Mouse (Mus musculus) adrenal gland, adult 2 months (tissue): ENCODE data around the gene Zbtb25. TPM values are rescaled to one million over a fixed set of nuclear protein-coding genes. Genes with fewer than 3 reads are reported as not detected.
A peak's percentile ranks its signal among the peaks of the same experiment; 100 is the strongest.

Source experiments
- DNase-seq: peaks from one replicate; pipeline ENCODE4 v3.0.0; 2021
- polyA plus RNA-seq: library from polyadenylated mRNA; depleted of rRNA; stranded (reverse); fragments of >200 nt; gene quantifications from 2 replicates; pipeline ENCODE4 v1.2.3, GENCODE M21; 2012
- total RNA-seq, 2 experiments: library from RNA; stranded (reverse); gene quantifications; 2 replicates each; pipeline ENCODE4 v1.2.3; 2021

The Zbtb25 gene
- total and polyA plus RNA-seq, 3 experiments, result 4.9 to 9.4 (median 6.9) TPM

- DNase-seq, result no peak
Measured at GRCm38 (mm10) chr12:76377059-76377458, 7.7 kb upstream of the Zbtb25 start.

- peak; percentile 22 for DNase-seq
Measured at GRCm38 (mm10) chr12:76376649-76377048, 7.2 kb upstream of the Zbtb25 start.

DNA sequence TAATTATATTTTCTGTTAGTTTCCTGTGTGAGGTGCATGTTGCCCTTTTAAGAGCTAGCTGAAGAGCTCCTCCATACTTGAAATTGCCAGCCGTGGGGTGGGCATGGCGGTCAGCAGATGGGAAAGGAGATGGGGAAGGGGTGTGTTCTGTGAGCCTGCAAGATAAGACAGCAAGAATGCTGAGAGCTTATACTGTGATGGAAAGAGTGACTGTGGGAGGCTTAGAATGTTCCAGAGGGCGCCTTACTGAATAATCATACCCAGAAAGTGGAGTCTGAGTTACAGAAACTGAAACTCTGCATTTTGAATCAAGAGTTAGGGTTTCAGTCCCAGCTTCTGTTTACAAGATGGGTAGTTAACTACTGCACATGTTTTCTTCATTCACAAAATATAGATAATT, 6.1 kb upstream of the Zbtb25 start:
- DNase-seq, result no peak

DNA sequence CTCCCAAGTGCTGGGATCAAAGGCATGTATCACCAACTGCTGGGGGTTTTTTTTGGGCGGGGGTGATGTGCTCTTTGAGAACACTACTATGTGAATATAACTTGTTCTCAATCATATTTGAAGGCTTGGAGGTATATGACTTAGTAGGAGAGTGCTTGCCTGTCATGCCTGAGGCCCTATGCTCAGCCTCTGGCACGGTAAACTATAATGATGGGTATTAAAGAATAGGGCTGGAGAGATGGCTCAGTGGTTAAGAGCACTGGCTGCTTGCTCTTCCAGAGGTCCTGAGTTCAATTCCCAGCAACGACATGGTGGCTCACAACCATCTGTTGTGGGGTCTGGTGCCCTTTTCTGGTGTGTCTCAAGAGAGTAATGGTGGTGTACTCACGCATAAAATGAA, 5.5 kb upstream of the Zbtb25 start:
- DNase-seq, result no peak

- no peak for DNase-seq
Measured at GRCm38 (mm10) chr12:76373991-76374390, 4.6 kb upstream of the Zbtb25 start.

- no peak for DNase-seq
Measured at GRCm38 (mm10) chr12:76372881-76373818, 3.7 kb upstream of the Zbtb25 start.

DNA sequence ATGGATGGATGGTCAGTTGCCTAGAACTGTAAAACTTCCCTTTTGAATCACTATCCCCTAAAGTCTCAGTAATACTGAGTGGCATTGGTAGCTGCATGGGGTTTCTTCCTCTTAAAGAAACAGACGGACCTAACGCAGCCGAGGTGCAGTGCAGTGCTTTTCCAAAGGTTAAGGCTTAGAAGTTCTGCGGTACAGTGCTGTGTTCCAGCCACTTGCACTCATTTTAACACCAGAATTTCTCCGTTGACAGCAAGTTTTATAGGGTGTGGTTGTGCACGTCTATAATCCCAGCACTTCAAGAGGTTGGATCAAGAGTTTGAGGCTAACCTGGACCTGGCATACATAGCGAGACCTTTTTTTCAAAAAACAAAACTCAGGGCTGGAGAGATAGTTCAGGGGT, 2.6 kb upstream of the Zbtb25 start:
- DNase-seq, result no peak

DNA sequence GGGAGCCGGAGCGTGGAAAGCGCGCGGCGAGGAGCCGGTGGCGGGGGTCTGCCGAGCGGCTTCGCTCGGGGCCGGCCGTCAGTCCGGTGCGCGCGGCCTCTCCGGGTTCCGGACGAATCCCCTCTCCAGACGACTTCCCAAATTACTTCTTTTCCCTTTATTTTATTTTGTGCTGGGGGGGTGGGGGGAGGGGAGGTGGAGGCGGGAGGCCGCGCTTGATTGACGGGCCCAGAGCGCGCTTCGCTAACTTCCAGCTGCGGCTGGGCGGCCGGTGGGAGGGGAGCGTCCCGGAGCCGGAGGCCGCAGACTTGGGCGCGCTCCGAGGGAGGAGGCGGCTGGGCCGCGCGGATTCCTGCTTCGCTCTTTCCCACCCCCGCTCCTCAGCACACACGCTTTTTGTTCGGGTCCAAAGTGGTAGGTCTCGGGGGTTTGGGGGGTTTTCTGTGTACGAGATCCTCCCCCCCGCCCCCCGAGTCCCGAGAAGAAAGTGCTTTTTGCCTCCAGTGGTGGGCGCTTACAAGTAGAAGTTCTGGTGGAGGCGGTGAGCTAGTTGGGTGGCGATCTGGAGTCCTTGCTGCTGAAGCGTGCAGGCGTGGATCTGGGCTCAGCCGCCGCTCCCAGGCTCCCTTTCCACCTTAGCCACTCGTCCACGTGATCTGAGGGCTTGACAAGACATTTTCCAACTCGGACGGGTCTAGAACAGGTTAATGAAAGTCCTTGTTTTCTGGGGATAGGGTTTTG, 1.6 kb upstream of the Zbtb25 start:
- DNase-seq, result peak; percentile 91

DNA sequence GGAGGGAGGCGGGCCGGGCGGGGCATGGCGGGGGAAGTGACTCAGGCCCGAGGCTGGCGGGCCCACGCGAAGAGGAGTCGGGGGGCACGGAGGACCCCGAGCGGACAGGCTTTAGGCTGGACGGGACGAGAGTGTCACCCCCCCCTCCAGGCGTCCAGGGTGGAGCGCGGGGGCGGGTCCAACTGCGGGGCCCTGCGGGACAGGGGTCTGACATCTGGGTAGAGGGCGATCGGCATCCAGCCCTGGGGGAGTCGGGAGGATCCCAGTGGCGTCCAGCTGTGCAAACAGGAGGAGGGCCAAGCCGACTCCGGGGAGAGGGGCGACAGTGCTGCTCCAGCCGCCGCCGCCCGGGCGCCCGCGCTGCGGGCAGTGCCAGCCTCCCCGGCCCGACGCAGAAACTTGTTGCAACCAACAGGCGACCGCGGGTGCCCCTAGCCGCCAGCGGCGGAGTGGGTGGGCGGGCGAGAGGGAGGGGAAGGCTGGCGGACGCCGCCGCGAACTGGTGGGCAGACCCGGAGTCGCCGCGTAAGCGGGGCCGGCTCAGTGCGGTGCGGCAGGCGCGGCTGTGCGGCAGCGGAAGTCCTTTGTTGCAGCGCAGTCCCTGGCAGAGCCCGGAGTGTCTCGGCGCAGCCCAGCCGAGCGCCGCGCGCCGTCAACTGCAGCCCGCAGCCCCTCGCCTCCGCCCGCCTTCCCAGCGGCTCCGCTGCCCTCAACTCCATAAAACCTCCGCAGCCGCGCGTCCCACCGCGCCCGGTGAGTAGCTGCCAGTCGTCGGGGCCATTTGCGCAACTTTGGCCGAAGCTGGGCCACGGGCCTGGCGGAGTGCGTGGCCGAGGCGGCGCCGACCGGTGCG, 802 bp upstream of the Zbtb25 start, which contains the start of gene Zbtb1:
Gene Zbtb1 (plus strand): TSS at position 289 of the 853 bp plus-strand sequence.
- DNase-seq, result peak; percentile 93

GRCm38 (mm10) chr12:76368790-76369205, 604 bp downstream of the Zbtb25 start:
- DNase-seq, result no peak

DNA sequence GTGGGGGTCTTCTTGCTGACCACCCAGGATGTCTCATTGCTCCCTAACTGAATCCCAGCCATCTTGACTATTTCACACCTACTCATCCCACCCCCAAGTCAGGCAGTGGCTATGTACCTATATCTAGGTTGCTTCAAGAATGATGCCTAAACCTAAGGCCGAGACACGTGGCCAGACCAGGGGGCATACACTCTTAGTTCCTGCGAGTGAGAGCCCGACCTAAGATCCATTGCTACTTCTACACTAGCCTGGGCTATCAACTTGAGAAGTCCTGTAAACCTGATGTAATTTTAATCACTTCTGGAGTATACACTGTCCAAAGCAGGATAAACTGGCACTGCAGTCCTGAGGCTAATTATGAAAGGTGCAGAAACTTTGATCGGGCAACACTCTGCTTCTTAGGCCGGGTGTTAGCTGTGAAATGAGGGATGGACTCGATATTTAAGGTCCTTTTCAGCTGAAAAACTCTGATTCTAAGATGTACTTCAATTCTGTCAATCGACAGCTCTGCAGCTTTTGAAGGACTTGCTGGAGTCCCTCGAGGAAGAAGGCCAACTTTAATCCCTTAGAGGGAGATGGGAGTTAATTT, 1.1 kb downstream of the Zbtb25 start:
- DNase-seq, result peak; percentile 14

GRCm38 (mm10) chr12:76367096-76367995, 2.1 kb downstream of the Zbtb25 start:
- peak; percentile 50 for DNase-seq

GRCm38 (mm10) chr12:76366276-76366675, 3.1 kb downstream of the Zbtb25 start:
- no peak for DNase-seq

DNA sequence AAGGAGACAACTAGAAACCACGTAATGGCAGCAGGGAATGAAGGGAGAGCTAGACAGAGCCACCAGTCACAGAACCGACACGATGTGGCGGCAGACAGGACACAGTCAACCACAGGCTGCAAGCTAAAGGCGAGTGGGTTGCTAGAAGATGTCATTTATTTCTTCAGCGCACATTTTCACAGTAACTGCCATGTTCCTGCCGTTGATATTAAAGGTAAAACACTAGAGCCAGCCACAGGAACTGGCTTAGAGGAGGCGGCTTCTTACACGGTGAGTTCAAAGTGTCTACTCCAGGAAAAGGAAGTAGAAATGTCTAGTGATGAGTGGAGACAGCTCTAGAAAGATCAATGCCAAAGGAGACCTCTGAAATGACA, 7.1 kb downstream of the Zbtb25 start:
- no peak for DNase-seq

- DNase-seq, result no peak
Measured at GRCm38 (mm10) chr12:76361405-76362302, 7.7 kb downstream of the Zbtb25 start.

- DNase-seq, result no peak
Measured at GRCm38 (mm10) chr12:76360868-76361267, 8.5 kb downstream of the Zbtb25 start.

DNA sequence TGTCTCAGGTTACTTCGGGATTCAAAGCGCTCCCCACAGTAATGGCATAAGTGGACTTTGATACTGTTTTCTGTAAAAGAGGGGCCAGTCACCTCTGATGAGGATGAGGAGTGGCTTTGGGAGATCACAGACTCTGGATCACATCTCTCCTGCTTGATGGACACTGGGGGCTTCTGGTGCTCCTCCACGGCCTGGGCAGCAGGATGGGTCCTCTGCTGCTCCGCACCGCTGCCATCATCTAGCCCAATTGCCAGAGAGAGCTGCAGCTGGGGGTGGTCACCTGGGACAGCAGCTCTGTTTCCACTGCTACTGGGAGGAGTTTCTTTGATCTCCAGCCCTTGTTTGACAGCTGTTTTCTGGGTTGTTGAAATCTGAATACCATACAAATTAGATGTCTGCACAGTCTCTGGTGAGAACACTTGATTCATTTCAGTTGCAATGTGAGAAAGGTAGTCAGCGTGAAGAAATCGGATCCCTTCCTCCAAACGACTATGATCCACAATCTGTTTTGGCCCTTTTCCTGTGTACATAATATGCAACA, 19.7 kb downstream of the Zbtb25 start:
- no peak for DNase-seq

- no peak for DNase-seq
Measured at GRCm38 (mm10) chr12:76345759-76346455, 23.5 kb downstream of the Zbtb25 start.

GRCm38 (mm10) chr12:76341080-76341479, 28.3 kb downstream of the Zbtb25 start:
- peak; percentile 39 for DNase-seq
